In genomic region chr9:16501990-16502672, GRCm38 (mm10) we compare ENCODE assay signal across 10 mouse cellular contexts. TPM values are rescaled to one million over a fixed set of nuclear protein-coding genes. Genes with fewer than 3 reads are reported as not detected.
A peak's percentile ranks its signal among the peaks of the same experiment; 100 is the strongest.
DNase-seq lines count a peak whose midpoint lies in the region; ATAC-seq lines count a peak whose summit lies in the region.
"Had no signal": no experiment of that assay in that cellular context is flagged by ENCODE, and none has a peak within 500 bp of the region (broad histone marks: within the 10 kb centered on the region; RNA-seq: fewer than 3 reads in every experiment).

No protein-coding gene starts in this region.

- H3K4me2 ChIP-seq in kidney, embryonic 15.5 days, result peak overlapping the region; percentile 98
- peak overlapping the region; percentile 88 for H3K4me2 ChIP-seq in heart, embryonic 12.5 days

- peak overlapping the region; percentile 67 for H3K4me3 ChIP-seq in kidney, embryonic 15.5 days (replicated peaks)
- H3K4me3 ChIP-seq in heart, embryonic 12.5 days, result peak overlapping the region; percentile 69
- H3K4me3 ChIP-seq: myocyte had no signal

- peak overlapping the region; percentile 79 for H3K27ac ChIP-seq in kidney, embryonic 15.5 days
- H3K27ac ChIP-seq in heart, embryonic 12.5 days (ENCODE audit: poor library complexity, severe bottlenecking), result peak overlapping the region; percentile 58; the same call in 1 of the 2 replicates

- H3K4me1 ChIP-seq in kidney, embryonic 15.5 days, result peaks cover 27% of the 10 kb centered on the region
- H3K4me1 ChIP-seq in heart, embryonic 12.5 days (replicated peaks), result peaks cover 15% of the 10 kb centered on the region

- peaks cover 19% of the 10 kb centered on the region for H3K27me3 ChIP-seq in kidney, embryonic 15.5 days
- H3K27me3 ChIP-seq in heart, embryonic 12.5 days (replicated peaks), result peaks cover 22% of the 10 kb centered on the region
- H3K27me3 ChIP-seq: CH12.LX had no signal

- no peak for DNase-seq in kidney, adult 18-20 months
- DNase-seq in embryo, embryonic 9.5 days (ENCODE audit: extremely low spot score), result peak; percentile 82
- DNase-seq in layer of hippocampus, adult 8-10 months (ENCODE audit: low spot score in 2 of 2), result peak; percentile 60 to 65
- peak; percentile 44 to 47 for DNase-seq in lung, adult 18-20 months
- DNase-seq in ovary, postnatal 14 days (ENCODE audit: low spot score), result peak; percentile 37

- under 1% methylated on average over 52 of the region's 52 CpGs for WGBS in kidney, embryonic 15.5 days
- under 1% methylated on average over 52 of the region's 52 CpGs for WGBS in heart, embryonic 12.5 days

- H3K9ac ChIP-seq in kidney, embryonic 15.5 days, result peak overlapping the region; percentile 56
- peak overlapping the region; percentile 75 for H3K9ac ChIP-seq in heart, embryonic 12.5 days

- H3K36me3 ChIP-seq in kidney, embryonic 15.5 days, result no peaks in the 10 kb centered on the region
- H3K36me3 ChIP-seq in heart, embryonic 12.5 days, result no peaks in the 10 kb centered on the region

- peak; percentile 78 for ATAC-seq in kidney, embryonic 15.5 days (replicated peaks; ENCODE audit: low FRiP score)
- ATAC-seq in heart, embryonic 12.5 days (ENCODE audit: insufficient number of reproducible peaks, low FRiP score), result peak; percentile 77
- no peak for ATAC-seq in CD4-positive, CD25-positive, alpha-beta regulatory T cell, adult 4 months

- H3K9me3 ChIP-seq in kidney, embryonic 15.5 days (replicated peaks), result no peaks in the 10 kb centered on the region
- no peaks in the 10 kb centered on the region for H3K9me3 ChIP-seq in heart, embryonic 12.5 days (replicated peaks)

RNA-seq across cellular contexts. Expression of gene Fat3, which starts 1.0 kb away (rescaled TPM):
- 2.9 and 3.3 TPM in 2 replicates for polyA plus RNA-seq in kidney, embryonic 15.5 days (2015; fragmentation: Nextera tagmentation; extraction: Ambion mirVana)
- polyA plus RNA-seq in heart, embryonic 12.5 days (2016; fragmentation: Nextera tagmentation; extraction: Ambion mirVana), result 1.5 and 1.8 TPM in 2 replicates
- total RNA-seq in layer of hippocampus, adult 8-10 months (2022), result 10 to 100 TPM; 37.8 to 40.5 (median 39.8) TPM
- polyA plus RNA-seq in CD4-positive, CD25-positive, alpha-beta regulatory T cell, adult 4 months (2017; shearing (Covaris generic)), result under 1 TPM in 1 of 2 experiments, not detected in 1; 0.31 TPM
- polyA plus RNA-seq: myocyte had no signal
